Mouse (Mus musculus) liver, embryonic 12.5 days (tissue): ENCODE data around the gene Rassf4. TPM values are rescaled to one million over a fixed set of nuclear protein-coding genes. Genes with fewer than 3 reads are reported as not detected.

Source experiments
- ATAC-seq: fragments of 200-750 bp; cut with Nextera tagmentation; 2 replicates; pipeline ENCODE4 v1.8.0; 2017; ENCODE audit warnings: moderate number of reproducible peaks, mild to moderate bottlenecking, moderate library complexity
- H3K27ac ChIP-seq: fragments of 300-500 bp; sonication (generic); 2 replicates; pipeline ENCODE4 v1.5.1; 2016; ENCODE audit warnings: mild to moderate bottlenecking
- H3K27me3 ChIP-seq: fragments of 300-500 bp; sonication (generic); replicated peaks from 2 replicates; pipeline ENCODE4 v1.6.1; 2016; ENCODE audit warnings: mild to moderate bottlenecking, moderate library complexity
- H3K36me3 ChIP-seq: fragments of 300-500 bp; sonication (generic); 2 replicates; pipeline ENCODE4 v1.6.1; 2016; ENCODE audit warnings: mild to moderate bottlenecking, moderate library complexity
- H3K4me1 ChIP-seq: fragments of 300-500 bp; sonication (generic); 2 replicates; pipeline ENCODE4 v1.6.1; 2016
- H3K4me2 ChIP-seq: fragments of 300-500 bp; sonication (generic); 2 replicates; pipeline ENCODE4 v1.6.1; 2016; ENCODE audit warnings: mild to moderate bottlenecking, moderate library complexity
- H3K4me3 ChIP-seq: fragments of 300-500 bp; sonication (generic); 2 replicates; pipeline ENCODE4 v1.5.1; 2016; ENCODE audit warnings: mild to moderate bottlenecking, moderate library complexity
- H3K9ac ChIP-seq: fragments of 300-500 bp; sonication (generic); 2 replicates; pipeline ENCODE4 v1.6.1; 2016; ENCODE audit warnings: mild to moderate bottlenecking, moderate library complexity
- H3K9me3 ChIP-seq: fragments of 300-500 bp; sonication (generic); replicated peaks from 2 replicates; pipeline ENCODE4 v1.6.1; 2016; ENCODE audit warnings: mild to moderate bottlenecking, moderate library complexity
- WGBS: fragments of 180-500 bp; shearing (Covaris S2); methylation state at CpG from one replicate; pipeline ENCODE4 v1.1.7; 2016; ENCODE audit not compliant: insufficient replicate concordance; 5-methylcytosine and 5-hydroxymethylcytosine counted together
- polyA plus RNA-seq: library from polyadenylated mRNA; unstranded; fragments of >200 nt; fragmentation: Nextera tagmentation; extraction: Ambion mirVana; gene quantifications from 2 replicates; pipeline ENCODE4 v1.2.1, GENCODE M21; 2016

Rassf4 gene
- polyA plus RNA-seq, result 3.3 and 4.0 TPM in 2 replicates

GRCm38 (mm10) chr6:116673471-116674282 is at the start of gene Rassf4:
TSS of gene Rassf4 (minus strand) at chr6:116673952.
- Histone ChIP-seq H3K9me3 (no peaks in the 10 kb centered on the region), H3K27ac (no peak within 1 kb of the TSS; the same call in 1 of the 2 replicates), H3K4me3 (peak within 1 kb of the TSS; percentile 53), H3K9ac (peak within 1 kb of the TSS; percentile 25; the same call in 1 of the 2 replicates), H3K4me2 (peak within 1 kb of the TSS; percentile 85), H3K4me1 (peaks cover 32% of the 10 kb centered on the region), H3K27me3 (peaks cover 24% of the 10 kb centered on the region), H3K36me3 (no peaks in the 10 kb centered on the region)
- WGBS, result under 1% methylated on average over 44 of the region's 44 CpGs
- ATAC-seq, result peak; percentile 95

- Histone ChIP-seq H3K9me3 (no peaks in the 10 kb centered on the region), H3K27me3 (no peaks in the 10 kb centered on the region), H3K4me2 (no peak overlapping the region), H3K9ac (no peak overlapping the region), H3K36me3 (no peaks in the 10 kb centered on the region), H3K4me1 (no peaks in the 10 kb centered on the region), H3K27ac (no peak overlapping the region), H3K4me3 (no peak overlapping the region)
- WGBS, result 46% methylated on average over 4 of the region's 4 CpGs
- ATAC-seq, result no peak
These were observed 45.2 kb upstream of the Rassf4 start for GRCm38 (mm10) chr6:116718920-116719319.

- Histone ChIP-seq H3K9me3 (no peaks in the 10 kb centered on the region), H3K36me3 (no peaks in the 10 kb centered on the region), H3K4me2 (no peak overlapping the region), H3K4me3 (no peak overlapping the region), H3K27ac (no peak overlapping the region), H3K4me1 (no peaks in the 10 kb centered on the region), H3K9ac (no peak overlapping the region), H3K27me3 (no peaks in the 10 kb centered on the region)
- ATAC-seq, result no peak
- WGBS, result 73% methylated on average over 4 of the region's 4 CpGs
These were observed 44.6 kb upstream of the Rassf4 start for GRCm38 (mm10) chr6:116718361-116718760.

GRCm38 (mm10) chr6:116717851-116718250 is 44.1 kb upstream of the Rassf4 start:
- Histone ChIP-seq H3K27me3 (no peaks in the 10 kb centered on the region), H3K36me3 (no peaks in the 10 kb centered on the region), H3K4me1 (no peaks in the 10 kb centered on the region), H3K9me3 (no peaks in the 10 kb centered on the region), H3K4me2 (no peak overlapping the region), H3K4me3 (no peak overlapping the region), H3K27ac (no peak overlapping the region), H3K9ac (no peak overlapping the region)
- ATAC-seq, result no peak
- WGBS, result 76% methylated on average over 7 of the region's 7 CpGs

- Histone ChIP-seq H3K27me3 (no peaks in the 10 kb centered on the region), H3K36me3 (no peaks in the 10 kb centered on the region), H3K4me2 (no peak within 1 kb of the TSS), H3K4me3 (no peak within 1 kb of the TSS), H3K9me3 (no peaks in the 10 kb centered on the region), H3K4me1 (no peaks in the 10 kb centered on the region), H3K27ac (no peak within 1 kb of the TSS), H3K9ac (no peak within 1 kb of the TSS)
- WGBS, result 77% methylated on average over 8 of the region's 8 CpGs
- no peak for ATAC-seq
These were observed 42.9 kb upstream of the Rassf4 start, which contains the start of gene Tmem72 for GRCm38 (mm10) chr6:116716666-116717065. TSS of gene Tmem72 (minus strand) at chr6:116716913.

- Histone ChIP-seq H3K4me1 (no peaks in the 10 kb centered on the region), H3K9me3 (no peaks in the 10 kb centered on the region), H3K9ac (no peak overlapping the region), H3K4me3 (no peak overlapping the region), H3K27me3 (no peaks in the 10 kb centered on the region), H3K27ac (no peak overlapping the region), H3K4me2 (no peak overlapping the region), H3K36me3 (no peaks in the 10 kb centered on the region)
- WGBS, result 59% methylated on average over 2 of the region's 2 CpGs
- ATAC-seq, result no peak
These were observed 41.4 kb upstream of the Rassf4 start for GRCm38 (mm10) chr6:116715166-116715565.

- Histone ChIP-seq H3K27ac (no peak overlapping the region), H3K9ac (no peak overlapping the region), H3K4me3 (no peak overlapping the region), H3K4me2 (no peak overlapping the region), H3K27me3 (no peaks in the 10 kb centered on the region), H3K9me3 (no peaks in the 10 kb centered on the region), H3K36me3 (no peaks in the 10 kb centered on the region), H3K4me1 (no peaks in the 10 kb centered on the region)
- 58% methylated on average over 5 of the region's 5 CpGs for WGBS
- no peak for ATAC-seq
These were observed 40.8 kb upstream of the Rassf4 start for GRCm38 (mm10) chr6:116714576-116714975.

- Histone ChIP-seq H3K4me2 (no peak overlapping the region), H3K9me3 (no peaks in the 10 kb centered on the region), H3K27ac (no peak overlapping the region), H3K4me1 (no peaks in the 10 kb centered on the region), H3K4me3 (no peak overlapping the region), H3K9ac (no peak overlapping the region), H3K36me3 (no peaks in the 10 kb centered on the region), H3K27me3 (no peaks in the 10 kb centered on the region)
- 66% methylated on average over 3 of the region's 3 CpGs for WGBS
- ATAC-seq, result no peak
These were observed 40.2 kb upstream of the Rassf4 start for GRCm38 (mm10) chr6:116713966-116714365.

GRCm38 (mm10) chr6:116712503-116712902 is 38.8 kb upstream of the Rassf4 start:
- Histone ChIP-seq H3K4me1 (no peaks in the 10 kb centered on the region), H3K4me3 (no peak overlapping the region), H3K9me3 (no peaks in the 10 kb centered on the region), H3K4me2 (no peak overlapping the region), H3K27me3 (no peaks in the 10 kb centered on the region), H3K27ac (no peak overlapping the region), H3K9ac (no peak overlapping the region), H3K36me3 (no peaks in the 10 kb centered on the region)
- WGBS, result 75% methylated on average over 3 of the region's 3 CpGs
- ATAC-seq, result no peak

- no peaks in the 10 kb centered on the region for H3K4me1 ChIP-seq
- no peak overlapping the region for H3K4me2 ChIP-seq
- 20% methylated on average over 5 of the region's 5 CpGs for WGBS
- no peaks in the 10 kb centered on the region for H3K27me3 ChIP-seq
- no peaks in the 10 kb centered on the region for H3K9me3 ChIP-seq
- no peak overlapping the region for H3K27ac ChIP-seq
- H3K9ac ChIP-seq, result no peak overlapping the region
- no peaks in the 10 kb centered on the region for H3K36me3 ChIP-seq
- no peak for ATAC-seq
- H3K4me3 ChIP-seq, result no peak overlapping the region
These were observed 38.3 kb upstream of the Rassf4 start for GRCm38 (mm10) chr6:116712062-116712461.

GRCm38 (mm10) chr6:116704320-116704719 is 30.6 kb upstream of the Rassf4 start:
- Histone ChIP-seq H3K9ac (no peak overlapping the region), H3K4me1 (no peaks in the 10 kb centered on the region), H3K27me3 (no peaks in the 10 kb centered on the region), H3K36me3 (no peaks in the 10 kb centered on the region), H3K9me3 (no peaks in the 10 kb centered on the region), H3K27ac (no peak overlapping the region), H3K4me3 (no peak overlapping the region), H3K4me2 (no peak overlapping the region)
- no peak for ATAC-seq
- 65% methylated on average over 6 of the region's 6 CpGs for WGBS

GRCm38 (mm10) chr6:116700821-116701220 is 27.1 kb upstream of the Rassf4 start:
- no peak for ATAC-seq
- Histone ChIP-seq H3K27me3 (no peaks in the 10 kb centered on the region), H3K4me1 (no peaks in the 10 kb centered on the region), H3K9me3 (no peaks in the 10 kb centered on the region), H3K9ac (no peak overlapping the region), H3K4me2 (no peak overlapping the region), H3K36me3 (no peaks in the 10 kb centered on the region), H3K4me3 (no peak overlapping the region), H3K27ac (no peak overlapping the region)
